Mouse (Mus musculus) embryo, embryonic 11 days (tissue): Measurements from ENCODE around the gene M6pr.
A peak's percentile ranks its signal among the peaks of the same experiment; 100 is the strongest.
"Not testable (repeated sequence)": the region's sequence is repeated elsewhere in the genome, so short reads cannot be mapped to it uniquely, and the experiment has no call there.

Experiments
- DNase-seq: peaks from one replicate; pipeline ENCODE4 v3.0.0-alpha.2; 2015

Gene M6pr

GRCm38 (mm10) chr6:122344386-122345116 is 36.0 kb downstream of the M6pr start:
- peak; percentile 14 for DNase-seq

DNA sequence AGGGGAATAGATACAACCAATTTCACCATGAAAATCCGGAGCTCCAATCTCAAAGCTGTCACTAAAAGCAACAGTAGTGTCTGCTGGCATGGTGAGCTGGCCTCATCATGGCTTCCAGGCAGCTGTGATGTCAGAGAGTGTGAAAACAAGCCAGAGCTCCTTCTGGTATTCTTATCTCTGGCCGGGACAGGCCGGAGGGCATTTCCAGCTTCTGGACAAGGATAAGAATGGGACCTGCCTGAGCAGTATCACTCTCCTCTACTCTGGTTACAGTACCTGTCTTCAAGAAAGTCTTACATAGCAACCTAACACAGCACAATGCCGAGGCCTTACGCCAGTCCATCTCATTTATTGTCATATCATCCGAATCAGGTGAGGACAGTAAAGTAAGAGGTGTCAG is 37.2 kb downstream of the M6pr start:
- DNase-seq: no peak

- DNase-seq: no peak
Observed at GRCm38 (mm10) chr6:122346399-122346798, 37.9 kb downstream of the M6pr start.

DNA sequence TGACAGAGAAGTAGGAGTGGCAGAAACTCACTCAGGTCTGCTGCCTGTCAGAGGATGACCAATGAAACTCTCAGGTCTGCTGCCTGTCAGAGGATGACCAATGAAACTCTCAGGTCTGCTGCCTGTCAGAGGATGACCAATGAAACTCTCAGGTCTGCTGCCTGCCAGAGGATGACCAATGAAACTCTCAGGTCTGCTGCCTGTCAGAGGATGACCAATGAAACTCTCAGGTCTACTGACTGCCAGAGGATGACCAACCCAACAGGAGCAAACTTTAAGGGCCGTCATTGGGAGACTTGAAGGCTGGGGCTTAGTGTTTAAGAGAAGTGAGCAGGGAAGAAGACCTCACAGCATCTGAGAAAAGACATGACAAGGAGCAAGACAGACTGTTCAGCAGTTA is 38.8 kb downstream of the M6pr start:
- DNase-seq: not testable (repeated sequence)

- DNase-seq: no peak
Observed at GRCm38 (mm10) chr6:122355909-122356308, 47.4 kb downstream of the M6pr start.

GRCm38 (mm10) chr6:122357089-122357488 is 48.6 kb downstream of the M6pr start:
- no peak for DNase-seq

DNA sequence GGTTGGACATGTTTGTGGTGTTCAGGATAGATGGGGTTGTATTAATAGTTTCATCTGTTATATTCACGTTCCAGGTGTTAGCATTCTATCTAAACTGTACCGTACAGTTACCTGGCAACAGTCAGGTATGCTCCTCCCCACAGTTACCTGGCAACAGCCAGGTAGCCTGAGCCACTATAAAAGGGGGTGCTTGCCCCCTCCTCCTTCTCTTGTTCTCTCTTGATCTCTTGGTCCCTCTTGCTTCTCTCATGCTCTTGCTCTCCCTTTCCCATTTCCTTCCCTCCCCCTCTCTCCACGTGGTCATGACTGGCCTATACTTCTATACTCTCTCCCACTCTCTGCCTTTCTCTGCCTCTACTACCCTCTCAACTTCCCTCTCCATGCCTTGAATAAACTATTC is 57.2 kb downstream of the M6pr start:
- no peak for DNase-seq

DNA sequence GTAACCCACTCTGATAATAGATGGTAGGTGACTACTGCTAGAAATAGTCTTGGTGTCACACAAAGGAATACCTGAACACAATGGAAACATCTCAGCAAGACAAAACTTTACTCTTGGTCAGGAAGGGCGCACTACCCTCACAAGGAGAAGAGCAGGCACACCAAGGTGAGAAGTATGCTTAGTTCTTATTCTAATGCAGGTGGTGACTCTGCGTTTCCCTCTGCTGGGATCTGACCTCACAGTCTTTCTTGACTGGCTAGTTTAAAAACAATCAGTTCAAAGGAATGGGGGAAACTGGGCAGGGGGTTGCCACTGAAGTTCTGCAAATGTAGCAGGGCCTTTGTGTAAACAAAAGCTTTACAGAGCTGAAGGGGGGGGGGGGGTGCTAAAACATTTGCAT is 57.8 kb downstream of the M6pr start:
- DNase-seq: no peak

- no peak for DNase-seq
Observed at GRCm38 (mm10) chr6:122366976-122367375, 58.5 kb downstream of the M6pr start.
